Mouse (Mus musculus) forebrain, embryonic 15.5 days (tissue): ENCODE results near the gene Pde6h. TPM values are rescaled to one million over a fixed set of nuclear protein-coding genes. Genes with fewer than 3 reads are reported as not detected.
"Not testable (repeated sequence)": the region's sequence is repeated elsewhere in the genome, so short reads cannot be mapped to it uniquely, and the experiment has no call there.

ENCODE experiments used
- ATAC-seq: fragments of 200-750 bp; cut with Nextera tagmentation; replicated peaks from 2 replicates; pipeline ENCODE4 v1.8.0; 2017; ENCODE audit warnings: mild to moderate bottlenecking, moderate TSS enrichment, moderate library complexity
- H3K27ac ChIP-seq: fragments of 300-500 bp; sonication (generic); replicated peaks from 2 replicates; pipeline ENCODE4 v1.5.1; 2015; ENCODE audit warnings: mild to moderate bottlenecking, inconsistent platforms
- H3K27me3 ChIP-seq: fragments of 300-500 bp; sonication (generic); 2 replicates; pipeline ENCODE4 v1.6.1; 2015; ENCODE audit warnings: inconsistent platforms
- H3K36me3 ChIP-seq: fragments of 300-500 bp; sonication (generic); 2 replicates; pipeline ENCODE4 v1.6.1; 2015; ENCODE audit warnings: mild to moderate bottlenecking, inconsistent platforms
- H3K4me1 ChIP-seq: fragments of 300-500 bp; sonication (generic); 2 replicates; pipeline ENCODE4 v1.6.1; 2015; ENCODE audit warnings: inconsistent platforms
- H3K4me2 ChIP-seq: fragments of 300-500 bp; sonication (generic); replicated peaks from 2 replicates; pipeline ENCODE4 v1.6.1; 2015; ENCODE audit warnings: mild to moderate bottlenecking, inconsistent platforms
- H3K4me3 ChIP-seq: fragments of 300-500 bp; sonication (generic); 2 replicates; pipeline ENCODE4 v1.5.1; 2015; ENCODE audit warnings: mild to moderate bottlenecking, inconsistent platforms
- H3K9ac ChIP-seq: fragments of 300-500 bp; sonication (generic); replicated peaks from 2 replicates; pipeline ENCODE4 v1.6.1; 2015; ENCODE audit warnings: mild to moderate bottlenecking, inconsistent platforms
- H3K9me3 ChIP-seq: fragments of 300-500 bp; sonication (generic); 2 replicates; pipeline ENCODE4 v1.6.1; 2016; ENCODE audit warnings: inconsistent platforms
- WGBS: fragments of 180-500 bp; shearing (Covaris S2); methylation state at CpG from one replicate; pipeline ENCODE4 v1.1.7; 2015; ENCODE audit warnings: mixed read lengths; 5-methylcytosine and 5-hydroxymethylcytosine counted together
- polyA plus RNA-seq: library from polyadenylated mRNA; unstranded; fragments of >200 nt; fragmentation: Nextera tagmentation; extraction: Ambion mirVana; gene quantifications from 2 replicates; pipeline ENCODE4 v1.2.1, GENCODE M21; 2015

The Pde6h gene
- not detected in 2 replicates for polyA plus RNA-seq

DNA sequence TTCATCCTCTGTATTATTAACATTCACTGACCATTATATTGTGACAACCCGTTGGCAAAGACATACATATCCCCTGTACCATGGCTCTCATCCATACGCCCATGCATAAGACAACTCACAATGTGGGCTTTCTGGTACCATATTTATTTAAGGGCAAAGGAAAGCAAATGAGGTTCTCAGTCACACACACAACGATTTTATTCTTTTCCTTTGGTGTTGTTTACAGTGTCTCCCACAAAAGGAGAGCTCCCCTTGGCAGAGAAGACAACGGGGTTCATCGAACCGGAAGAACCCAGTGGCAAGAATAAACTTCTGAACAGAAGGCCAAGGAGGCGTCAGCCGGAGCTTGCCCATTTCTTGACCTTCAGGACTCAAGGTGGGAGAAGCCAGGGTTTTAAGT lies at the start of gene Pde6h:
Pde6h (plus strand) TSS at position 301 of the 400 bp plus-strand sequence.
- no peaks in the 10 kb centered on the region for H3K27me3 ChIP-seq
- no peak within 1 kb of the TSS for H3K9ac ChIP-seq
- 85% methylated on average over 8 of the region's 8 CpGs for WGBS
- no peaks in the 10 kb centered on the region for H3K9me3 ChIP-seq
- no peak within 1 kb of the TSS for H3K4me3 ChIP-seq
- H3K27ac ChIP-seq, result no peak within 1 kb of the TSS
- H3K4me2 ChIP-seq, result no peak within 1 kb of the TSS
- H3K36me3 ChIP-seq, result no peaks in the 10 kb centered on the region
- ATAC-seq, result no peak
- H3K4me1 ChIP-seq, result no peaks in the 10 kb centered on the region

DNA sequence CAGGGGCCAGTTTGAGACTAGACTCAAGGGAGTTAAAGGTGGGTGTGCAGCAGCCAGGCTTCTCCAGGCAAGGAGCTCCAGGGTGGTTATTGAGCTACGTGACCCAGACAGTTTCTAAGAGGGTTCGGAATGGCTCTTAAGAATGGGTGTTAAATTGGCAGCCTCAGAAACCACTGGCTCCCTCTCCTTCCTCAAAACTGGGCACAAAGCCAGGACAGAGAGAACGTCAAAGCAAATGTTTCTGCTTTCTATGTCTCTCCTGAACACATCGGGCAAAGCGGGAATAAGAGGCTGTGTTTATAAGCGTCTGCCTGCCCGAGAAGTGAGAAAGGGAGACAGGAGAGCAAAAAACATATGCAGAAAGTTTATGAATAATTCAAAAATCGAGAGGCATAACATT lies 49.0 kb upstream of the Pde6h start:
- Histone ChIP-seq H3K27me3 (no peaks in the 10 kb centered on the region), H3K9me3 (no peaks in the 10 kb centered on the region), H3K4me2 (no peak overlapping the region), H3K9ac (no peak overlapping the region), H3K36me3 (no peaks in the 10 kb centered on the region), H3K27ac (no peak overlapping the region), H3K4me3 (no peak overlapping the region), H3K4me1 (peaks cover 16% of the 10 kb centered on the region)
- WGBS, result 15% methylated on average over 8 of the region's 8 CpGs
- ATAC-seq, result no peak

DNA sequence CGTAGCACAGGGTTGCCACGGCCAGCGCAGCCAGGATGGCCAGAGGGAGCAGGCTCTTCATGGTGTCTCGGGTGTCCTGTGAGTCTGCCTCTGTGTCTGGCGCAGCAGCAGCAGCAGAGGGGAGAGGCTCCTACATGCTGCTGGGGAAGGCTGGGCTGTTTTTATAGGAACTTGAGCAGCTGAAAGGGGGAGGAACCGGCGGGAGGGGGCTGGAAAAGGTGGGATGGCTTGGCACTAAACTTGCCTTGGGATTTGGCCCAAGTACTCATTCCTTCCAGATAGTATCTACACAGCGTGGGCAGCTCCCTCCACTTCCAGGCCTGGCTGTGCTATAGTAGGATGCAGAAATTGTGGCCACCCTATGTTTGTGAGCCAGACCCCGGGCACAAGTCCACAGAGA lies 48.0 kb upstream of the Pde6h start, which contains the start of gene Mgp:
Mgp (minus strand) TSS at position 154 of the 400 bp plus-strand sequence.
- H3K27me3 ChIP-seq, result no peaks in the 10 kb centered on the region
- H3K4me2 ChIP-seq, result no peak within 1 kb of the TSS

DNA sequence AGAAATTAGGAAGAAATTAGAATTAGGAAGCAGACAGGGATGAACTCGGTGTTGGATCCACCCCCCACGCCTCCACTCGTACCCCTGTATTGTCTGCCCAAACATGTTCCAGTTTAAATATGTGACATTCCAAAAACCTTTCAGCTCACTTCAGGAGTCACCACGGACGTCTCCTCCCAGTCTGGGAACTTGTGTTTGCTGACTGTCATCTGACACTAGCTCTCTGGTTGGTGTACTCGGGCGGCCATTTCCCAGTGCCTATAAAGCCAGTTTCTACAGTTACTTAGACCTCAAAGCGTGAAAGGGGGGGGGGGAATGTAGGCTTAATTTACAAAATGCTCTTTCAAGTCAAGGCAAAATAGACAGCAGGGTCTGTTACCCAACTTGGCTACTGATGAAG lies 42.0 kb upstream of the Pde6h start:
- H3K36me3 ChIP-seq, result no peaks in the 10 kb centered on the region
- no peak for ATAC-seq
- WGBS, result 80% methylated on average over 8 of the region's 8 CpGs
- no peak overlapping the region for H3K4me3 ChIP-seq
- H3K27me3 ChIP-seq, result no peaks in the 10 kb centered on the region
- H3K4me1 ChIP-seq, result no peaks in the 10 kb centered on the region
- H3K27ac ChIP-seq, result no peak overlapping the region
- no peak overlapping the region for H3K4me2 ChIP-seq
- H3K9me3 ChIP-seq, result no peaks in the 10 kb centered on the region
- H3K9ac ChIP-seq, result no peak overlapping the region

More for the DNA sequence above, 48.0 kb upstream of the Pde6h start, which contains the start of gene Mgp:
- Histone ChIP-seq H3K9ac (no peak within 1 kb of the TSS), H3K9me3 (no peaks in the 10 kb centered on the region), H3K36me3 (no peaks in the 10 kb centered on the region), H3K4me3 (no peak within 1 kb of the TSS), H3K27ac (no peak within 1 kb of the TSS), H3K4me1 (peaks cover 16% of the 10 kb centered on the region)
- no peak for ATAC-seq
- 57% methylated on average over 9 of the region's 9 CpGs for WGBS

DNA sequence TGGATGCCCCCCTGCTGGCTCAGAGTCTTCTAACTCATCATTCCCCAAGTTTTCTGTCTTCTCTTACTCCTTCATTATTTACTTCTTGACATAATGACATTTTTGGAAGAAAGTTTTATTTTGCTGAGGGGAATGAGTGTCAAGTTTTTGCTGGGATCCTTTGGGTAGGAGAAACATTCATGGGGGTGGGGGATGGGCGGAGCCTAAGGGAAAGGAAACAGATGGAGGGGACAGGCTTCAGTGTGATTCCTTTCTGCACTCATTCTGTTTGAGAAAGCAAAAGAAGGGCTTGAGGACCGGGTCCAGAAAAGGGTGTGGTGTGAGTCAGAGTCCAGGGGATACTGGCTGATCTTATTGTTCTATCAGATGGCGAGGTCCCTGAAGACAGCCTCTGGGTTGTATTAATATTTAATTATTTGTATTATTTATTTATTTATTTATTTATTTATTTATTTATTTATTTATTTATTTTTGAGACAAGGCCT lies 40.2 kb upstream of the Pde6h start:
- 87% methylated on average over 3 of the region's 3 CpGs for WGBS

DNA sequence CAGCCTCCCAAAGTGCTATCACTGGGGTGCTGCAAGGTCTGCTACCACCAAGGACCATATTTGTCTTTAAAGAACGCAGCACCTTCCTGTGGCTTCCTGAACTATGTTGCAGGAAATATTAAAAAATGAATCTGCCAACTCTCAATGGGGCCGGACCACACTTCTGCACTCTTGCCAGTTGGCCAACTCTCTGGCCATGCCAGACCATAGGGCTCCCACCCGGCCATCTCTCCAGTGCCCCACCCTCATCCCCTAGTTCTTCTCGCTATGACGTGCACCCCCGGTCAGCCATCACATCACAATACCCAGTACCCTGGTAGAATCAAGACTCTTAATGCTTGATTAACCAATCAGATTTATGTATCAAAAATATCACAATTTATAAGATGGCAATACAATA lies 39.7 kb upstream of the Pde6h start:
- 94% methylated on average over 6 of the region's 6 CpGs for WGBS
- Histone ChIP-seq H3K27ac (no peak overlapping the region), H3K4me3 (no peak overlapping the region), H3K27me3 (no peaks in the 10 kb centered on the region), H3K9me3 (no peaks in the 10 kb centered on the region), H3K4me2 (no peak overlapping the region), H3K36me3 (no peaks in the 10 kb centered on the region), H3K9ac (no peak overlapping the region), H3K4me1 (no peaks in the 10 kb centered on the region)
- ATAC-seq, result no peak

More for the DNA sequence above, 40.2 kb upstream of the Pde6h start:
- H3K4me3 ChIP-seq, result no peak overlapping the region
- H3K9me3 ChIP-seq, result no peaks in the 10 kb centered on the region
- no peak overlapping the region for H3K27ac ChIP-seq
- H3K4me1 ChIP-seq, result no peaks in the 10 kb centered on the region
- no peak overlapping the region for H3K4me2 ChIP-seq
- H3K9ac ChIP-seq, result no peak overlapping the region
- H3K36me3 ChIP-seq, result no peaks in the 10 kb centered on the region
- no peak for ATAC-seq
- H3K27me3 ChIP-seq, result no peaks in the 10 kb centered on the region

DNA sequence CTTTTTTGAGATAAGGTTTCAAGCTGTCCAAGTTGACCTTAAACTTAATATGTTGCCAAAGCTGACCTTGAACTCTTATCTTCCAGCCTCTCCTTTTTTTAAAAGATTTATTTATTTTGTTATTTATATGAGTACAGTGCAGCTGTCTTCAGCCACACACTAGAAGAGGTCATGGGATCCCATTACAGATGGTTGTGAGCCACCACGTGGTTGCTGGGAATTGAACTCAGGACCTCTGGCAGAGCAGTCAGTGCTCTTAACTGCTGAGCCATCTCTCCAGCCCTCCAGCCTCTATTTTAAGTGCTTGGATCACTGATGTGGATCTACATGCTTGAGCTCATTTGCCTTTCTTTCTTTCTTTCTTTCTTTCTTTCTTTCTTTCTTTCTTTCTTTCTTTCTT lies 38.9 kb upstream of the Pde6h start:
- whole genome bisulfite sequencing, result 59% methylated on average over 1 of the region's 1 CpGs
- H3K4me1 ChIP-seq, H3K27me3 ChIP-seq, H3K4me3 ChIP-seq, H3K27ac ChIP-seq, H3K9me3 ChIP-seq, ATAC-seq, H3K9ac ChIP-seq, H3K36me3 ChIP-seq, H3K4me2 ChIP-seq: not testable (repeated sequence)

DNA sequence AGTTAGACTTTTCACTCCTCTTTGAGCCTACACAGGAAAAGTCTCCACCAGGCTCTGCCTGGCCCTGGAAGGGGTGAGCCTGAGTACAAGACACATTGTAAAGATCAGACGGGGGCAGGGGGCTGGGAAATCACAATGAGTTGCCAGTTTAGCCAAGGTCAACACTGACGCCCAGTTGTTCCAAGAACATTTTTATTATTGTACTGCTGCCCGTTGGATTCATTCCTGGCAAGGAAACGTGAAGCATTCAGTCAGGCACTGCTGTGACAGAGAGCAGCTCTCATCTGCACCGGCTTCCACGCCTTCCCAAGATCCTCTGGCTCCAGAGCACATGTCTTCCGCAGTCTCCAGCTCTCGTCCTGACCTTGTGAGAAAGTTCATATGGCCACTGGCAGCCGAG lies 35.8 kb upstream of the Pde6h start:
- WGBS, result 81% methylated on average over 9 of the region's 9 CpGs
- Histone ChIP-seq H3K4me2 (no peak overlapping the region), H3K4me3 (no peak overlapping the region), H3K4me1 (no peaks in the 10 kb centered on the region), H3K9ac (no peak overlapping the region), H3K36me3 (no peaks in the 10 kb centered on the region), H3K27me3 (no peaks in the 10 kb centered on the region), H3K9me3 (no peaks in the 10 kb centered on the region), H3K27ac (no peak overlapping the region)
- ATAC-seq, result no peak

DNA sequence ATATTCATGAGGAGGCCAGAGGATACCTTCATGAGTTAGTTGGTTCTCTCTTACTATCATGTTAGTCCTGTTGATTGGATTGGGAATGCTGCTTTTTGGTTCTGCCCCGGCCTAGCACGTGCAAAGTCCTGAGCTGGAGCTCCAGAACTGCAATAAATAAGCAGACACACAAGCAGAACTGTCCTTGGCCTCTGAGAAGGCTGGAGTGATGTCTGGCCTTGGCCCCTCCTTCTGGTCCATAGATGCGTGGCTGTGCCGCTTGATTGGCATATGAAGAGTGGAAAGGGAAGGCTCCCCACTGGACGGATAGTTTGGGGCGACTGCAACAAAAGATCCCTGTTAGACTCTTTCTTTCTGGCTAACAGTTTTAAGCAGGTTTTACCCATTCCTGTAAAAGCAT lies 34.6 kb upstream of the Pde6h start:
- no peak overlapping the region for H3K9ac ChIP-seq

DNA sequence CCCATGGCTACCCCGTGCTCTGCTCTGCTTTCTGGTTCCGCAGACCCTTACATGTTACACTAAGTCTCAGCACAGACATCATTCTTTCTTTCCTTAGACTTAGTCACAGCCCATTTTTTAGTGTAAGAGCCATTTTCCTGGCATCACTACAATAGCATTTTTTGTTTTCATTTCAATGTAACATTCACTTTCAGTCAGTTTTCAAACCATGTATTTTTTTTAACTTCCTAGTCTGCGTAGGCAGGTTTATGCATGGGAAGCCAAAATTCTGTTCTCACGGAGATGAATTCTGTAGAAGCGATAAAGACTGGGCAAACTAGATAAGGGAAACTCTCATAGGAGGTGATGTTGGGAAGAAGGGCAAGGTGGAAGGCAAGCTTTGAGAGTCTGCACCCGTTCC lies 34.1 kb upstream of the Pde6h start:
- no peak for ATAC-seq
- H3K9ac ChIP-seq, result no peak overlapping the region
- WGBS, result 94% methylated on average over 6 of the region's 6 CpGs
- no peak overlapping the region for H3K27ac ChIP-seq
- no peaks in the 10 kb centered on the region for H3K9me3 ChIP-seq
- no peak overlapping the region for H3K4me2 ChIP-seq
- no peaks in the 10 kb centered on the region for H3K4me1 ChIP-seq
- H3K4me3 ChIP-seq, result no peak overlapping the region
- no peaks in the 10 kb centered on the region for H3K27me3 ChIP-seq
- no peaks in the 10 kb centered on the region for H3K36me3 ChIP-seq

More for the DNA sequence above, 34.6 kb upstream of the Pde6h start:
- Histone ChIP-seq H3K36me3 (no peaks in the 10 kb centered on the region), H3K4me2 (no peak overlapping the region), H3K4me3 (no peak overlapping the region), H3K27ac (no peak overlapping the region), H3K27me3 (no peaks in the 10 kb centered on the region), H3K9me3 (no peaks in the 10 kb centered on the region), H3K4me1 (no peaks in the 10 kb centered on the region)
- WGBS, result 88% methylated on average over 6 of the region's 6 CpGs
- no peak for ATAC-seq

DNA sequence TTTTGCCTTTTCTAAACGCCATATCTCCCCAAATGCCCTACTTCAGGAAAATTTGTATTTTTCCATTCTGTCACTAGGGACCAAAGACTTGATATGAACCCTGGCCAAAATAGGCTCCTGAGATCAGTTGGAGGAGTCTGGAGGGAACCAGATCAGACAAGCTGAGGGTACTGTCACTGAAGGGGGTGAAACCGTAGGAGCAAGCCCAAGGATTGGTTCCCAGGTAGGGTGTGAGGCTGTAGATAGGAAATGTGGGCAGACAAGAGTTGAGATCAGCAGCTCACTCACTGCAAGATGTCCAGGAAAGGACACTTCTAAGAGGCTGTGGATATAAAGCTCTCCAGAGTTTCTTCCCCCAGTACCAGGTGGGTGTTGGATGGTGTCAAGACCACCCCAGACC lies 31.6 kb upstream of the Pde6h start:
- Histone ChIP-seq H3K27me3 (no peaks in the 10 kb centered on the region), H3K27ac (no peak overlapping the region), H3K4me3 (no peak overlapping the region), H3K4me1 (no peaks in the 10 kb centered on the region), H3K9ac (no peak overlapping the region), H3K36me3 (no peaks in the 10 kb centered on the region), H3K4me2 (no peak overlapping the region), H3K9me3 (no peaks in the 10 kb centered on the region)
- ATAC-seq, result no peak
- WGBS, result 89% methylated on average over 2 of the region's 2 CpGs

DNA sequence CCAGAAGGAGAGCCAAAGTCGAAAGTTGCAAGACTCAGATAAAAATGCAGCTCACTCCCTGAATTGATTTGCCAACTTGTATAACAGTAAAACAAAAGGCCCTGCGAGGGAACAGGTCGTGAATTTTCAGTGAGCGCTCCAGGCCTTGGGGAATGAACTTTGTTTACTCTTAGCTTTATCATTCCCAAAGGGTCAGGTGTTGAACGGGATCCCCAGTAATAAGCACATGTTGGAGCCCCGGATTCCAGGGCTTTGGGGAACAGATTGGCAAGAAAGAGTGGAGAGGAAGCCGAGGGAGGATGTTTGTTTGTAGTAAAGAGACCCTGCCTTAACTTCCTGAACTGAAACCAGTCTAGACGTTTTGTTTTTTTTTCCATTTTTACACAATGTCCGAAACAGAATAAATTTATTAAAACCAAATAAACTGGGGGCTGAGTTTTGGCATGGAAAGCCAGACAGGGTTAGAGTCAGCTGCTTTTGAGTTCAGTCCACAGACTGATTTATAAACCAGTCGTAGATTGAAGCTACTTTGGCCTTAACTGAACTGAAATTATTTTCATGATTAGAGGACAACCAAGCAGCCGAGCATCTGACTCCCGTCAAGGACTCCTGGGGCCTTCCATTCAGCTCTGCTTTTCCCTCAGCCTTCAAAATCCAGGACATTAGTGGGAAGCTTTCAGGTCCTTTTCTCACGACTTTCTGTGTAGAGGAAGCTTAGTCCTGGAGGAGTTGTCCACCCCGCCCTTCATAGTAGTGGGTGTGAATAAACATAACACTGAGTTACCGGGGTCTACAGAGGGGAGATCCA lies 28.9 kb upstream of the Pde6h start:
- Histone ChIP-seq H3K27me3 (no peaks in the 10 kb centered on the region), H3K9me3 (no peaks in the 10 kb centered on the region), H3K36me3 (no peaks in the 10 kb centered on the region), H3K4me3 (no peak overlapping the region), H3K4me1 (no peaks in the 10 kb centered on the region), H3K4me2 (no peak overlapping the region), H3K9ac (no peak overlapping the region), H3K27ac (no peak overlapping the region)
- no peak for ATAC-seq
- WGBS, result 72% methylated on average over 15 of the region's 15 CpGs

DNA sequence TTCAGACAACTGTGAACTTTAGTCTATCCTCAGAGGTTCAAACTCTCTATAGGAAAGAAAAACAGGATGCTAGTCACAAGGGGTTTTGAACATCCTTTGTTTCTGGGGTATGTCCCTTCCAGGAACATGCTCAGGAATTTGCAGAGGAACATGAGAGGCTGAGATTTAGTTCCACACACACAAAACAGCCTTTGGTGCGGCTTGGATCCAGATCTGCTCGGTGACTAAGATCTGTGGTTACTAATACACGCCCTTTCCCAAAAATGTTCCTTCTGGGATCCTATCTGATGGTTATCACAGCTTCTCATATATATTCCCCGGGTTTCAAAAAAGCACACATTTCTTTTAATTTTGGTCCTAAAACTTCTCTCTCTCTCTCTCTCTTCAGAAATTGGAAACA lies 25.8 kb upstream of the Pde6h start:
- Histone ChIP-seq H3K36me3 (no peaks in the 10 kb centered on the region), H3K27me3 (no peaks in the 10 kb centered on the region), H3K9ac (no peak overlapping the region), H3K4me1 (no peaks in the 10 kb centered on the region), H3K9me3 (no peaks in the 10 kb centered on the region), H3K27ac (no peak overlapping the region), H3K4me2 (no peak overlapping the region), H3K4me3 (no peak overlapping the region)
- ATAC-seq, result no peak
- WGBS, result 90% methylated on average over 4 of the region's 4 CpGs
